Mouse (Mus musculus) adipocyte (in vitro differentiated cells): Measurements from ENCODE around the gene Smap2.

Experiments used
- DNase-seq: peaks from one replicate; pipeline ENCODE4 v3.0.0-alpha.2; 2016; ENCODE audit warnings: low spot score

The Smap2 gene

DNA sequence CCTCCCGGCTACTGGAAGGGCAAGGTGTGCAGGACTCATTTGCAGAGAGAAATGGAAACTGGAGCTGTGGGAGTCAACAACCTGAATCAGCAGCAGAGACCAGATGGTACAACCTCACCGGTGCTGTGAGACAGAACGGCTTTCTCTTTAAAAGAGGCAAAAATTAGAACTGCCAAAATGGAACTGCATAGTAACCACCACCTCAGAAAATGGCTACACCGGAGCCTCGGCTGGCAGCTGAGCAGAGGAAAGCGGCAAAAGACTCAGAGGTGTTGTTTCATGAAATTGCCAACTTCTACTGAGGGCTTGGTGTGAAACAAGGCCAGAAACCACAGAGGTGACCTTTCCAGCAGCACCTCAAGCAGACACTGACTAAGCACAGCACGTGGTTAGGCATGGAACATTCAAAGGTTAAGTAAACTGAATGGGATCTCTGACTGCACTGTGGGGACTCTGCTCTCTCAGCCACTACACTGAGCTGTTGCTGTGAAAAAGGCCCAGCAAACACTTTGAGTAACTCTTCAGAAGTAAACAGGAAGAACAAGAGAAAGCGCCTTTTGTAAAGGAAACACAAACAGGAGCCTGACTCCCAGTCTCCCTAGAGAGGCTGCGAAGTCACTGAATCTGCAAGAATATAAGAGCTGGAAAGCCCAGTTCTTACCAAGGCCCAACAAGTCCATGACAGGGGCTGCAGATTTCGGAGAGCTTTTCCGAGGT lies 42.2 kb downstream of the Smap2 start:
- no peak for DNase-seq

DNA sequence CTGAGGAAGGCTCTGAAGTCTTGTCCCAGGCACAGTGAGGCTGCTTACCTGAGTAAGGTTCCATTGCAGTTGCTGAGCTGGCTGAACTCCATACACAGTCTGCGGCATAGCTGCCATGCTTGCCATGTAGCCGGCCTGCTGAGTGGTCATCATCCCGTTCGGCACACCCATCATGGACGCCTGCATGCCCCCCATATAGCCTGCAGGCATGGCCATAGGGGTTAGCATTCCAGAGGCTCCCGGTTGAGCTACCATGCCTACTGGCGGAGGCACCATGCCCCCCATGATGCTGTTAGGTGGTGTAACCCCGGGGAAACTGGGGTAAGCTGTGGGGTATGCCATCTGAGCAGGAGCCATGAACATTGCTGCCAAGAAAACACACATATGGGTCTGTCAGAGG lies 45.2 kb downstream of the Smap2 start:
- no peak for DNase-seq

- peak; percentile 34 for DNase-seq
These were observed 47.5 kb downstream of the Smap2 start for GRCm38 (mm10) chr4:120969382-120970146.

DNA sequence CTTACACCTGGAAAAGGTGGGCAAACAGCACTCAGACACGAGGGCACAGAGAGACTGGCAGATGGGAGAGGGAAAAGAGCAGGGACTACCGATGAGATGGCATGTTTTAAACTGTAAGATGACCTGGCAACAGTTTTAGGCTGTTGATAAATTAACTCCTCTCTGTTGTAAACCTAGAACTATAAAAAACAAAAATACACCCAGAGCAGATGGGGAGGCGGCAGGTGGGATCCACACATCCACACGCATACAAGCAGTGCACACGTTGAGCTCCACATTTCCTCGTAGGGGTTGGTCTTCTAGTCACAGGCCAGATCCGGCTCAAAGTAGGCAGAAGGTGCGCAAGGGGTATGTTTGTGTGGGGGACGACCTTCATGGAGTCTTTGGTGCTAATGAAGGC lies 48.6 kb downstream of the Smap2 start:
- DNase-seq: no peak

- no peak for DNase-seq
These were observed 61.5 kb downstream of the Smap2 start for GRCm38 (mm10) chr4:120955586-120955985.

GRCm38 (mm10) chr4:120953667-120954066 lies 63.4 kb downstream of the Smap2 start:
- DNase-seq: no peak

DNA sequence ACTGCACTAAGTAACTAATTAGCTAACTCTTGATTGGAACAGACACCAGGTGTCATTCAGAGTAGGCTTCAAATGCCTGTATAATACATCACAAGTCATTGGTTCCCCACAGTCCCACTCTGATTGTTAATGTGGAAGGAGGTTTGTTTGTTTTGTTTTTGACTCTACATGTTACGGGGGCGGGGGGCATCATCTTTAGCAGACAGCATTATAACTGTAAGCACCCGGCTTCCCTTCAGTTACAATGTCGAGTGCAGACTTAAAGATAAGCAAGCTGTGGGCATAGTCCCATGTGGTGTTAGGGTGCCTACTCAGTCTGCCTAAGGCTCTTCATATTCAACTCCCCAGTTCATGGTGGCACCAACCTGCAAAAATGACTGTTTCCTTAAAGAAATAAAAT lies 64.0 kb downstream of the Smap2 start:
- DNase-seq: no peak

- no peak for DNase-seq
These were observed 64.9 kb downstream of the Smap2 start for GRCm38 (mm10) chr4:120952163-120952562.

GRCm38 (mm10) chr4:120951428-120951973 lies 65.5 kb downstream of the Smap2 start, which contains the start of gene Zfp69:
Gene Zfp69 (minus strand): TSS chr4:120951699.
- DNase-seq: peak; percentile 81

DNA sequence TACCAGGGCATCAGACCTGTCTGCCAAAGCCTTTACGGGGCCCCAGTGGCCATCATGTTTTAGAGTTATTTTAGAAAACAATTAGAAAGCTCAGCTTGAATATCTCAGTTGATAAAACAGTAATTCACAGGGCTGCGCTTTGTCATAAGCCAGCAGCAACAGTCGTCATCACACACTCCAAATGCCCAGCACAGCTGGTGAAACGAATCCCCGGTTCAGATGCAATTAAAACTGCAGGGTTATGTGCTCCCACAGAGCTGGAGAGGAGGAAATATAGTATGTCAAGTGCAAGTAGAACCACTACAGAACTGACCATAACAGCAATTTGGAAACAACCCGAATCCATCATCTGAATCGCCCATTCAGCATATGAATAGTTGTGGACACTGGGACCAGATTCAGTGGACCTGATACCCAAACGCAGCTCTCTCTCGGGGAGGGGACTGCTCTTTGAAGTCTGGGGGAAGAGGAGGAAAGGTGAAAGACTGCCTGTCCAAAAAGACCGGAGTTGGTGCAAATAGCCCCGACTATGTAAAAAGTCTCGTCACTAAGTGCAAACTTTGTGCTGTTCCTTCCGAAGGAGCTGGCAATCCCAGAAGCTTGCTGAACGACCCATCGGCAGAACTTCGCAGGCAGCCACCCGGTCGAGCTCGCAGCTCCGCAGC lies 66.2 kb downstream of the Smap2 start:
- DNase-seq: no peak

DNA sequence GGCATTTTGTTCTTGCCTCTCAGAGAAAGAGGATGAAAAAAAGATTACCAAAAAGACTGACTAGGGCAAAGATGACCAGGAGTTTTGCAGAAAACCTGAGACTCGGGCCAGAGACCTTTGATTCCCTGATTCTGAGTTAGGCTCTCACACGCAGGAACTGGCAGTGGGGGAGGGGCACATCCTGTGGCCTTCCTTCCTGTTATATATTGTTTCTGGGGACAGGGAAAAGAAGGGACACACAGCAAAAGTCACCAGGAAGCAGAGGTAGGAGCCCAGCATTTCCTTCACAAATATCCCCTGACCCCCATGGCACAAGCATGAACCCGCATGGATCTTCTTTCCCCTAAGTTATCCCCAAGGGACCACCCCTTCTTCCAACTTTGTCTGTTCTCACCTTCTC lies 68.1 kb downstream of the Smap2 start:
- DNase-seq: no peak

- DNase-seq: no peak
These were observed 82.0 kb downstream of the Smap2 start for GRCm38 (mm10) chr4:120935006-120935405.

GRCm38 (mm10) chr4:120930736-120931135 lies 86.3 kb downstream of the Smap2 start:
- DNase-seq: no peak

DNA sequence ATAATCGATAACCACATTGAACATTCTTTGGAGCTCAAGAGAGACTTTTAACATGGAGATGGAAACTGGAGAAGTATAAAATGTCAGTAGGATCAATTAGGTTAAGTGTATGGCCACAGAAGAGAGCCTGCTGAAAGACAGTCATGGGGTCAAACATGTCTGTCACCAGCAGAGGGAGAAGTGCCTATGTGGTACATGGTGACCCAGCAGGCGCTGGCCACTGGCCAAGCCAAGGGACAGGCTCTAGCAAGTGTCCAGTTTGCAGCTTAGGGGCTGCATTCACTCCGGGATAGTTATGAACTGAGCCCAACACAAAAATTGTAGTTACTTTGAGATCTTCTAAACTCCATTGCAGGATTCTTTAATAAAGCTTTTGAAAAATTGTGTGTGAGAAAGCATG lies 88.4 kb downstream of the Smap2 start:
- DNase-seq: peak; percentile 24

DNA sequence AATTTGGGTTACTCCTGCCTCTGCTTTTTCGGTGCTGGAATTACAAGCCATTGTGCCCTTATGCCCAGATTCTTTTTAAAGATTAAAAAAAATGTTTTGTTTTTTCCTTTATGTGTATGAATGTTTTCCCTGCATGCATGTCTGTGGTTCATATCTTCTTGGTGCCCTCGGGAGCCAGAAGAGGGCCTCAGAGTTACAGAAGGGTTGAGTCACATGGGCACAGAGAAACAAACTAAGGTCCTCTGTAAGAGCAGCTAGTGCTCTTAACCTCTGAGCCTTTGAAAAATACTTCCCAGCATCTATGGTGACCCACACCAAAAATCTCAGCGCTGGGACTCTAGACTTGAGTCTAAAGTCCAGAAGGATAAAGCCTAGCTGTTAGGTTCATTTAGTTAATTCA lies 91.7 kb downstream of the Smap2 start:
- peak; percentile 79 for DNase-seq

DNA sequence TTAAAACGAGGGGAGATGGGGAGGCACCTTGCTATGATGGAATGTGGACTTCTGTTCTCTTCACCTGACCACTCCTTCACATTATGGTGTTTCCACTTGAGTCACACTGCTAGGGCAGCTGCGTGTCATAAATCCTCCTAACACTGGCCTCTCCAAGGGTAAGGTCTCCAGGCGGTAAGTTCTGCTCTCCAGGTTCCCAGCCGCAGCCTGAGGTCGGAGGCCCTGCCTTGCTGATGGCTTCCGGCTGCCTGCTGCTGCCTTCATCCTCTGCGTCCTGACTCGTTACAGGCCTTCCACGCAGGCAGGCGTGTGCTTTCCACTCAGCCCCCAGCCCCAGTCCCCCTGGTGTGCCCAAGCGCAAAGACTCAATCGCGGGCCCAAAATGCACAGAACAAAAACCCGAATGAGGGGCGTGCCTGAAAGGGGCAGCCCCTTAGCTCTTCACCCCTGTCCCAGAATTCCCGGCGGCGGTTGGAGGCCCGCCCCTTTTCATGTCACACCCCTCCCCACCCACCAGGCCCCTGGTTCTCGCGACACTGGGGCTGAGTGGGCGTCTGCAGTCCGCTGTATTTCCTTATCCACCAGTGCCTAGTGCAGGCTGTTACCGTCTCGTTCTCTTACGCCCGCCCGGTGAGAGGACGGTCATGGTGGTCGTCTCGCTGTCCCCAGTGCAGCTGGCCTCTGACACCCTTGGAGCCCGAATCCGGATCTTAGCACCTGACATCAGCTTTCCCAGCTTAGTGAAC lies 92.3 kb downstream of the Smap2 start, which contains the start of gene Exo5:
Gene Exo5, minus strand, starts transcription at position 464 of the 746 bp plus-strand sequence.
- DNase-seq: peak; percentile 93

- DNase-seq: no peak
These were observed 95.6 kb downstream of the Smap2 start for GRCm38 (mm10) chr4:120921461-120921860.
